Mouse (Mus musculus) frontal cortex, postnatal 36 days (tissue): ENCODE data around the gene Dcst2.

ENCODE experiments used
- DNase-seq, 2 experiments: peaks; one replicate each; pipeline ENCODE4 v3.0.0; 2022; ENCODE audit warnings: low spot score in 2 of 2

Gene Dcst2

DNA sequence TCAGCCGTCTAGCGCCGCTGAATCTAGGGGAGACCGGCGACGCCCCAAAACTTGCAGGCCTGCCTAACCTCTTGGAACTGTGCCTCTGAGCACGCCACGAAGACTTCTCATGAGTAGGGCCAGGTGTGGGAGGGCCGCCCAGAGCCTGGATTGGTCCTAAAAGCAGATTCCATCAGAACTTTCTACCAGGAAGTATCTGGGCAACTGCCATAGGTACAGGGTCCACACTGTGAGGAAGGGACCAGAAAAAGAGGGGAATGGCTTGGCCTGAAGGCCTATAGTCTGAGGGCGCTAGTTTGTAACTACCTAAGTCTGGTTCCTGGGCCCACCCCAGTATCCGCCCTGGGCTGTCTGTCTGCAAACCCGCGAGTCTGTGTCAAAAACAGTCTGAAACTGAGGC, 30.2 kb upstream of the Dcst2 start:
- no peak for DNase-seq

DNA sequence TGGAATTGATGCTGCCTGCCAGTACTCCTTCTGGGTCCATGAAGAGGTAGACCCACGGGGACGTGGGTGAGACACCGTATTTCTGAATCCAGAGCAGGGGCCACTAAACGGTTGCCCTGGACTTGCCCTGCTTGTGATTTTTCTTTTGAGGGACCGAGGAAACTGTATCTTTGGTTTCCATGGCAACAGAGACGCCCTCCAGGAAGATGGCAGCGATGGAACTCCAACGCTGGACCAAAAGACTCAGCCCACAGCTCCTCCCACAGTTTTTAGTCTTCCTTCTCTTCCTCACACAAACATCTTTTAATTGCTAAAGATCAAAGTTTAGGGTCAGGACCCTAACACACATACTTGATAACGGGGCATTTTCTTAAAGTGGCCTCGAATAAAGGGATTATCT, 29.8 kb upstream of the Dcst2 start:
- no peak for DNase-seq

DNA sequence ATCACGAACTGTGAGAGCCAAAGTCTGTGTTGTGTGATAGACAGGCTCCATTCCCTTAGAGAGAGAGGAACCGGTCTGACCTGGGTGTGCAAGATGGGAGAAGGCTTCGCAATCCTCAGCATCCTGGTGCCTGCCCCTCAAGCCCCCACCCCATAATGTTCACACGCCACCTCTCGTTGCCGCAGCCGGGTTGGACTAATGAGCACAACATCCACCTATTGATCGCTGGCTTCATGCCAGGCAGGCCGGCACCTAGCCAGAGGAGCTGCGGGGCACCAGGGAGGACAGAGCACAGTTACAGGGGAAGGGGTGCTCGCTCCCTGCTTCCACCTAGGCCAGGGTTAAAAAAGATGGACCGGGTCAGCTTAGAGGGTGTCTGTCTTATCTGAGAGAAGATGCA, 29.3 kb upstream of the Dcst2 start:
- no peak for DNase-seq

DNA sequence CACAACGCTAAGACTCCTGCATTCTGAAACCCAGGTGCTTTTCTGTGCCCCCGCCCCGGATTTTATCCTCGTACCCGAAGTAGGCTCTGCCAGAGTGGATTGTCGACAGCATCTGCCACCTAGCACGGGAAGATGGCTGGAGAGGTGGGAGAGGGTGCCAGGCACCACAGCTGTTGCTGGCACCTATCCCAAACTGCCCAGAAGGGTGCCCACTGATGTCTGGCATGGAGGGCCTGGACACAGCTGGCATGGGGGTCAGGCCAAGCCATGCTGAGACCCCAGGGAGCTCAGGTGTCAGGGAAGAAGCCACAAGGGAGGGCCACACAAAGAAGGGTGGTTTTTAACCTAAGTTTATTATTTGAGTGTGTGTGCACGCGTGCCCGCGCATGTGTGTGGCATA, 28.7 kb upstream of the Dcst2 start:
- DNase-seq, result no peak

DNA sequence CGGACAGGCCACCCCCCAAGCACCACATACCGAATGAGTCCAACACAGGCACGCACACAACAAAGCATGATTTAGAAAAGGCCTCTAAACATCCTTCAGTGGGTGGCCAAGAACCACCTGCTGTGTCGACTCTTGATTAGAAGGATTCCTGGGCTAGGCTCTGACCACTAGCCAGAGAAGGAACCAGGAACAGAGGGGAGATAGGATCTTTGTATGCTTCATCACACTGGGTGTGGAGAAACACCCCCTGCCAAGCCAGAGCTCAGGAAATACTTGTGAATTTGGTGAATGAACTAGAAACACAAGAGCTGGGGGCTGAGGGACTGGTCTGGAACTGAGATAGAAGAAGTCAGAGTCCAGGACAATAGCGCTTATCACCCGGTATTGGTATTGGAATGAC, 25.2 kb upstream of the Dcst2 start:
- DNase-seq, result no peak

DNA sequence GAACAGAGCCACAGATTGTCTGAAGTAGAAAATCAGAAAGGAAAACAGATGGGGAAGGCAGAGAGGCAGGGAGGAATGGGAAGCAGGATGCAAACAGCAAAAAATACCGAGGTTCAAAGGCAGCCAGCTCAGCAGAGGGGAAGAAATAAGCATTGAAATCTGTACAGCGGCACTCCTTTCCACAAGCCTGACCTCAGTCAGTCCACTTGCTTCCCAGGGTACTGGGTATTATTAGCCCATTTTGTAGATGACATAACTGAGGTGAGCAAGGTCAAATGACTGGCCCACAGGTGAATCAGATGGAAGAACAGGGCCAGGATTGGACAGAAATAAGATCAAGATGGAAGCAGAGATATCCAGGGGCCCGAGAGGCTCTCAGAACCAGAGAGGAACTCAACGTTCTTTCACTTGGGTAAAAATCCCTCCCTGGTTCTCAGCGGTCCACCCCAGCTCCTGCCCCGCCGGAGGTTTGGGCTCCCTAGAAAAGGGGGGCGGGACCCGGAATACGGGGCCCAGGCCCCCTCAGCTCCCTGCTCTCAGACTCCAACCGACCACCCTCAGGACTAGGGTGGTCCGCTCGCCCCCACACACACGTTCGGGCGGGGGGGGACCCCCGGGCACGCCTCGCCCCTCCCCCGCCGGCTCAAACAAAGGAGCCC, 24.6 kb upstream of the Dcst2 start:
- DNase-seq, result no peak

DNA sequence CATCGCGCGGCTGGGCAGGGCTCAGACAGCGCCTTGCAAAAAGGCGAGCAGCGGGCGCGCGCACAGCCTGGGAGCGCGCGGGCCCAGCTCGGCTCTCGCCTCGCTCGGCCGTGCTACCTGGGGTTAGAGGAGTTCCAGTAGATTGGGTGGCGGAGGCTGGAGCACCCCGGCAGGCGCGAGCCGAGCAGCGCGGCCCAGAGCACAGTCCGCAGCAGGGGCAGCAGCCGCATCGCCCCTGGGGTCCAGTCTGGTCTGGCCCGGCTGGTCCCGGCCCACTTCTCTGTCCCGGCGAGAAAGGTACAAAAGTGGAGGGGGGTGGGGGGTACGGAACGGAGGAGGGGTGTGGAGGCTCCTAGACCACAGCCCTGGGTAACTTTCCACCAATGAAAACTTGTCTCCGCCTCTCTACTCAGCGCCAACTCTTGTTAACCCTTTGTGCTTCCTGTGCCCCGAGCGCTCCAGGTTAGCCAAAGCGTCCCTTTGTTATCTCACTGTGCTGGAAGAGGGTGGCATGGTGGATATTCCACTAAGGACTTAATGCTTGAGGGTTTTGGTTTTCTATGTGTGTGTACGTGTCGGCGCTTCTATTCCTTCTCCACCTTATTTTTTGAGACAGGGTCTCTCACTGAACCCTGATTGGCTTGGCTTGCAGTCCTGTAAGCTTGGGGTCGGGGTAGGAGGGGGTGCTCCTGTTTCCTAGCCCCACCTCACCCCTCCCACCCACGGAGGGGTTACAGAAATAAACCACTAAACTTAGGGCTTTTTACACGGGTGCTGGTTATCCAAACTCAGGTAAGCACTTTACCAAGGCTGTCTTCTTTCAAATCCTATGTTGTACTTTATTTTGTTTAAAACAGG, 23.8 kb upstream of the Dcst2 start, which contains the start of gene Efna4:
Gene Efna4 (minus strand): TSS at position 308 of the 858 bp plus-strand sequence.
- no peak for DNase-seq

DNA sequence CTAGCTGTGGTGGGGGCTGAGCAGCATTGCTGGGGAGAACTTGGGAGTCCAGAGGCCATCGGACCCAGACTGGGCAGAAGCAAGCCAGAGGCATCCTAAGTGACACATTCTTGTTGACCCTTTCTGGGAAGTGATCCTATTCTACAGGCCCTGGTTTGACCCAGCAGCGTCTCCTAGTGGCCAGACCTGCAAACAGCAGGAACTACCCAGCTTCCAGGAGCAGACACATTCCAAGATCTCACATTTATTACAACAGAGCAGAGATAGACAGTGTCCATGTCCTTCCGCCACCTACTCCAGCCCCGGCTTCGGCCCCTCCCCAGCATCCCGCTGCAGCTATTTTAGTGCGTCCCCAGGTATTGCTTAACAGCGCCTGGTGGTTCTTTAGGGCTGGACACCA, 22.4 kb upstream of the Dcst2 start:
- DNase-seq, result peak in 1 of 2 experiments; percentile 70

DNA sequence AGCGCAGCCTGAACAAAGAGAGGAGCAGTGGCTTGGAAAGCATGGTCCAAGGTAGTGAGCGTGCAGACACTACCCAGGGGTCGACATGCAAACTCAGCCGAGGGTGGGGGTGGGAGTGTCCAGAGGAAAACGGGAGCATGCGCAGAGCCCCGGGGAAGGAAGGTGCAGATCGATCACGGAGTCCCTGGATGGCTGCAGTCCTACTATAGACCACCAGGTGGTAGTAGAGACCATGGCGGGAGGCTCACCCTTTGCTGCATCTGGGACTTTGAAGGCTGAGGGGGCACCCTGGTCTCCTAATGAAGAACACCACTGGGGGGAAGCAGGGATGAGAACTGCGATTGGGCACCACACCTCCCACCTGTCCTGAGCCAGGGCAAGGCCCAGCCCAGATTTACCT, 21.3 kb upstream of the Dcst2 start:
- peak; percentile 70 to 76 for DNase-seq

DNA sequence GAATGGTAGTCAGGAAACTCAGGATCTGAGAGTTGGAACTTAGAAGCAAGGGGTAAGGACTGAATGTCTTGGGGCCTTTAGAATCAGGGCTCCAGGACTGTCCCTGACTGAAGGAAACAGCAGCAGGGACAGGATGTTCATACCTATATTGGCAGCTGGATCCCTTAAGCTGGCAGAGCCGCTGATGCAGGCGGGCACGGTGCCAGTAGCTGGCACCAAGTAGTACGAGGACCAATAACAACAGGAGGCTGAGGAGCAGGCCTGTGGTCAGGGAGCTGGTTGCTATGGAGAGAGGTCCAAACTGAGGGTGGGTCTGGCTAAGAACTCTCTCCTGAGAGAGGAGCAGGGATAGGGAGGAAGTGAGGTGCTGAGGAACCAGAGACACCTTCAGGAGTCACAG, 20.0 kb upstream of the Dcst2 start:
- DNase-seq, result no peak

DNA sequence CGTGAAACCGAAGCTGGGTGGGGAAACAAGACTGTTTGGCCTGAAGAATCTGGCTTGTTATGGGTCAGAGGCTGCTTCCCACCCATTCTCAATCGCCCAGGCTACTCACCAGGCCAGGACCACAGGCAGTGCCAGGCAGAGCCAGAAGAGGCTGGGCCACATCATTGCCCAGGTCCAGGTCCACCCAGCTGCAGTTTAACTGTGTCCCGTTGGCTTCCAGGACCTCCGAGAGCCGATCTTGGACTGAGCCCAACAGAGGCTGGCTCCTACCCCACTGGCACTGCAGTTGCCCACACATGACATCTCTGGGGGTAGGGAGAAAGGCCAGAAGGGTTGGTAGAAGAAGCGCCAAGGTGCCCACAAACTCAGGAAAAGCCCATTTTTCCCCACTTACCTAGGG, 18.5 kb upstream of the Dcst2 start:
- no peak for DNase-seq

DNA sequence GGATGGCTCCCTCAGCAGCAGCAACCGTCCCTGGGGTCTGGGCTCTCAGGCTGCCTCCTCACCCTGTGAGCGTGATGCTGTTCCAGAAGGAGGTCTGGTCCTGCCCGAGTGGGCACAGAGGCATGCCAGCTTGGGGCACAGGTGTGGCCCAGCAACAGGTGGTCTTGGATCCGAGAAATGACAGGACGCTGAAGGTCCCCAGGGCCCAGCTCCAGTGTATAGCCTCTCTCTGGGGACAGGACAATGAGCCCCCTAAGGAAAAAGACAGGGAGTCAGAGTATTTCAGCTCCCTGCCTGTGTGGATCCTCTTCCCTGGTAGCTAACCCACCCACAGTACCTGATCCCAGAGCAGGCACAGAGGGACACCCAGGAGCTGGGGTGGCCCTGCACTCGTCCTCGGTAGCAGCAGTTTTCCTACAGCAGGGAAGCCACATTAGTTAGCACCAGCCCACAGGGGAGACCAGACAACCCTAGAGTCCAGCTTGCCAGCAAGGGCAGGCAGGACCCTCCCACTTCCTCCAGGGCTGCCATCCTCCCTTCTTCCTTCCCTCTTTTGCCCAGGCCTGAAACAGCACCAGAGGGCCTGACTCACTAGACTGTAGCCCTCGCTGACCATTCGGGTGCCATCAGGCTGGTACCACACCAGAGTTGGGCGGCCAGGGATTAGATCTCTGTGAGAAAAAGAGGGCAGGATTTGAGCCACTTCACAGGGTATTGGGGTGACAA, 14.8 kb upstream of the Dcst2 start:
- no peak for DNase-seq

DNA sequence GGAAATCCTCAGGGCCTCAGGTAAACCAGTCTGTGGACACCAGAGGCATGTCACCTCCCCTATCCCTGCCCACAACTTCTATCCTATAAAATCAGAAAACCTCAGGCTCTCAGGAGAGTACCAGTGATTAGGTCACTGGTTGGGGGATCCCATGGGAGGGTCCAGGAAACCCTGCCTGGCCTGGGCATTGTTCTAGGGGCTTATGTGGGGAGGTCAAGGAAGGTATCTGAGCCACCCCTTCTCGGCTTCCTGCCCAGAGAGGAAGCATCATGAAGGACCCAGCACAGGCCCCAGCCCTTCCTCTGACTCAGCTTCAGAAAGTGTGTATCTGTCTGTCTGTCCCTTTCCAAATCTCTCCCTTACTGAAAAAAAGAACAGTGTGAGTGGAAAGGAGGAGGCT, 13.9 kb upstream of the Dcst2 start:
- DNase-seq, result no peak

DNA sequence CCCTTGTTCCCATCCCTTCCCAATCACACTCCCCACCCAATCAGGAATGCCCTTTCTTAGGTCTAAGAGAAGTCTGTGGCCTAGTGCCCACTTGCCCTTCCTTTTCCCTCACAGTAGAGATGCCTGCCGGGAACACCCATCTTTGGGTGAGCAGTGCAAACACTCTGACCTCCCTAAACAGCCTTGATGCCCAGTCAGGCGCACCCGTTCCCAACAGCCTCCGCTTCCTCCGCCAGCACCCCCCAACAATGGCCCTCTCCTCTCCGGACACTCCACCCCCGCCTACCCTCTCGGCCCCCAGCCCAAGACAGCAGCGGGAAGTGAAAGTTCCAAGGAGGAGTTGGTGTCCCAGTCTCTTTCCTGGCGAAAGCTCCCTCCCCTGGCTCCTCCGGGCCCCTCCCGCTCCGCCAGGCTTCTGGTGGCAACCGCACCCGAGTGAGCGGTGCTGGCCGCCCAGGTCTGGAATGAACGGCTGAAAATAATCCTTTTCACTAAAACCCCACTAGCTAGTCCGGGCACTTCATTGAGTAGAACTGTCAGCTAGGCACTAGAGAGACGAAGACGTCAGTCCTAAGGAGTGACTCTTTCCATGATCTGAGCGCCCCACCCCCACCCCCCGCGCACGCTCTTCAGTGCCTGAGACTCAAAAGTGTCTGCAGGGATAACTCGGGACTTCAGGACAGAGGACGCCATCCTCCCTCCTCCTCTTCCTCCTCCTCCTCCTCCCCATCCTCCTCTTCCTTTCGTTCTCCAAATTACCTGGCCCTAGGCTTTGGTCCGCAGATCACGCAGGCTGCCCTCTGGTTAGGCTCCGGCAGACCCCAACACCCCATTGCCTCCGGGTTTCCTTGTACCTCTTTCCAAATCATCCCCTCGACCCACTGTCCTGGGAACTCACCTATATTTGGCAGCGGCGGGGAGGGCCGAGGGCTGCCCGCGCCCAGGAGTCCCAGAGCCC, 12.6 kb upstream of the Dcst2 start:
- DNase-seq, result no peak

DNA sequence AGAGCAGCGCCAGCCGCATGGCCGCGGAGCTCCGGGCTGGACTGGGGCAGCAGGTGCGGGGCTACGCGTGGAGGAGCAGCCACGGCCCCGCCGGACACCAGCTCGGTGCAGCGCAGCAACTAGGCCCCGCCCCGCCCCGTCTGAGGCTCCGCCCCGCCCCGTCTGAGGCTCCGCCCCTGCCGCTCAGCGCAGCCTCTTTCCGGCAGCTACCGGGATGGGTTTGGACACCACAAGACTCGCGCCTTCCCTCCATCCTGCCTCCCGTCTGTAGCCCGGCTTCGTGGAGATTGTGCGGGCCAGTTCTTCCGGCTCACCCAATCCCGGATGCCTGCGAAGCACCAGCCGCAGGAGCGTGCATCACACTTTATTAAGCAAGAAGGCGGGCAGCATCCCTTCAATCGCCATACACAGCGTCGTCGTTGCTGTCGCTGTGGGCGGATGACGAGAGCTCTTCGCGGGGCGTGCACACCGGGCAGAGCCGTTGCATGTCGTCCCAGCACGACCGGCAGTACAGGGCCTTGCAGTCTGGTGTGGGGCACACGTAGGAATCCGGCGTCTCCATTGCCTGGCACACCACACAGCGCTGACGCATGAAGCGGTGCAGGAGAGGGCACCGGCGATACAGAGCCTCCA, 11.8 kb upstream of the Dcst2 start, which contains the start of gene Adam15:
Gene Adam15 (minus strand): TSS at position 128 of the 633 bp plus-strand sequence.
- peak; percentile 91 to 92 for DNase-seq

DNA sequence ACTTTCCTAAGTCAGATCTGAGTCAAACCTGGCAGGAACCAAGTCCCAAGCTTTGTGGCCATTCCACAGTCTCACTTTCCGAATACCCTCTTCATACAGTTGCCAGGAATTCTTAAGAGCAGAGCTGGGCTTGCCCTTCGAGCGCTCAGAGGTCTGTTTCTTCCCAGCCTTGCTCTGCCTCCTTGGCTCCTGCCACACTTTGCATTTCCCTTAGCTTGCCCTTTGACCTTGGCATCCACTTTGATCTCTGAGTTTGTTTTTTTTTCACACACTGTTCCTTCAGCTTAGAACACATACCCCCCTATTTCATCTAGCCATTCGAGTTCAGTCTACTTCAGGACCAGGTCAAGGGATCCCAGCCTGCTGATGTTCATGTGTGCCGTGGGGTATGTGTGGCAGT, 10.5 kb upstream of the Dcst2 start:
- no peak for DNase-seq

DNA sequence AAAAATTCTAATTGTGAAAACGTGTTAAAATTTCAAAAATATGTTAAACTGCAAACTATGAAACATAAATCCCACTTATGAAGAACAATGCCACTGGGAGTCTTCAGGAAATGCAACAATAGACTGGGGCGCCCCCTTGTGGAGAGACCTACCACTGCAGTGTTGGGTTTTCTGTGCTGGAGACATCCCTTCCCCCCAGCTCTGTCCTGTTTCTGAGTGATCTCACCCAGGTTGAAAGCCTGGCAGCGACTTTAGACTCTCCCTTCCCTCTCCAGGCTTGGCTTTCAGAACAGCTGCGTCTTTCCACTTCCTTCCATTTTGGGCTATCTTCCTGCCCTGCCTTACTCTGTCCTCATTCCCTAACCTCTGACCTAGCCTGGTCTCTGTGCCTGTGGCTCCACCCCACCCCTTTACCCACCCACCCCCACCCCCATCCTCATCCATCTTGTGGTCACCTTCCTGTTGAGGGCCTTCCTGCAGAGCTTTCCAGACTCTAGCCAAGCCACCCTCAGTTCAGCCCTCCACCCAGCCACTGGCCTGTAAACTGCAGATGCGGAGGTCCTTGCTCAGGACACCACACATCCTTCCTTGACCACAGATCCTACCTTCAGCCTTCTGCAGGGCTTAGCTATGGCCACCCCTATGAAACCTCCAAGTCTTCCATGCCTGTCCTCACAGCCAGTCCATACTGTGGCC, 6.8 kb upstream of the Dcst2 start:
- peak; percentile 83 to 90 for DNase-seq

DNA sequence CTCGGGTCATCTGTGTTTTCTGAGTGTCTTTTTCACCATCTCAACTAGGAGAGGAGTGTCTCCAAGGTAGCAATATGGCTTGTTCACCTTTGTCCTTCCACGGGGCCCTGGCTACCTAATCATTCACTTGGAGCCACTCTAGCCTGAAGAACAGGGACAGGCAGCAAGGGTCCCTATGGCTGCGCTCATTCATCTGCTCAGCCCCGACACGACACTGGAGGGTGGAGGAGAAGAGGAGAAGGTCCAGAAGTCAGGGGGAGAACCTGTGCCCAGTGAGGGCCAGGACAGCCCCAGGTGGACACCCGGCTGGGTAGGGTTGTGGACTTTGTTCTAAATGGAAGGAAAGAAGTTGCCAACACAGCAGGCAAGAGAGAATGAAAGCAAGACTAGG, 6.3 kb upstream of the Dcst2 start:
- DNase-seq, result no peak

DNA sequence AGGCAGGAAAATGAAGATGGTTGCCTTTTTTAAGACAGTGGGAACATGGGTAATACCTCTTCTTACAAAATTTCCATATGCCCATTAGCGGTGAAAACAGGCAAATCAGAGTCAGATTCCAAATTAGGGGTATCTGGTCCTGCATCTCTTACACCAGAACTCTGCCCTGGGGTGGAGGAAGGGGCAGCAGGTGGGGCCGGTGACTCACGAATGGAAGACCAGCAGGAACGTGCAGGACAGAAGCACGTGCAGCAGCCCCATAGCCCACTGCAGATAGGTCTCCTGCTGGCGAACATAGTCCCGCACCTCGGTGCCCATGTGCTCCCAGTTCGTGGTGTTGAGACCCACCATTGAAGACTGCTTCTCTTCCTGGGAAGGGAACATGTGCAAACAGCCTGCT, 5.7 kb upstream of the Dcst2 start:
- DNase-seq, result no peak

DNA sequence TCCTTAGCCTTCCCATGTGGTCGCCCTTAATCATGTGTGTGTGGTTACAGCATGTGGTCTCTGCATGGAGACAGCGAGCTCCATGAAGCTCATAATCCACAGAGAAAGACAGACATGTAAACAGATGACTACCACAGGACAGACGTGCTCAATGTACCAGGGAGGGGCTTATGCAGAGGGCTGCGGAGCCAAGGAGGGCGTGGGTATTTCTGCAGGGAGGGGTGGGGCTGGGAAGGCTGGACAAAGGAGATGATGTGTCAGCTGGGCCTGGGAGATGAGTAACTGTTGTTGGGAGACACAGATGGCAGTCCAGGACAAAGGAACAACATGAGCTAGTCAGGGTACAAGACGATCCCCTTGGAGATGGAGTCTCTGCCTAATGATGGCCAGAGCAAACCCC, 2.1 kb upstream of the Dcst2 start:
- DNase-seq, result no peak
